Mouse (Mus musculus) kidney, postnatal 0 days (tissue): ENCODE results near the gene Tubb4a. TPM values are rescaled to one million over a fixed set of nuclear protein-coding genes. Genes with fewer than 3 reads are reported as not detected.

ENCODE experiments used
- ATAC-seq: fragments of 200-750 bp; cut with Nextera tagmentation; replicated peaks from 2 replicates; pipeline ENCODE4 v1.8.0; 2017; ENCODE audit warnings: low read depth, moderate number of reproducible peaks, moderate TSS enrichment, moderate library complexity; ENCODE audit not compliant: low FRiP score
- DNase-seq: peaks from one replicate; pipeline ENCODE4 v3.0.0-alpha.2; 2016; ENCODE audit warnings: low spot score
- H3K27ac ChIP-seq: fragments of 300-500 bp; sonication (generic); 2 replicates; pipeline ENCODE4 v1.5.1; 2014; ENCODE audit warnings: mild to moderate bottlenecking
- H3K27me3 ChIP-seq: fragments of 300-500 bp; sonication (generic); 2 replicates; pipeline ENCODE4 v1.6.1; 2014; ENCODE audit warnings: low read length, mixed read lengths; ENCODE audit not compliant: insufficient read depth
- H3K36me3 ChIP-seq: fragments of 300-500 bp; sonication (generic); 2 replicates; pipeline ENCODE4 v1.6.1; 2014; ENCODE audit warnings: low read length, mixed read lengths; ENCODE audit not compliant: insufficient read depth
- H3K4me1 ChIP-seq: fragments of 300-500 bp; sonication (generic); replicated peaks from 2 replicates; pipeline ENCODE4 v1.6.1; 2014; ENCODE audit warnings: antibody characterized with exemption, low read length, mixed read lengths; ENCODE audit not compliant: insufficient read depth
- H3K4me2 ChIP-seq: fragments of 300-500 bp; sonication (generic); 2 replicates; pipeline ENCODE4 v1.6.1; 2014; ENCODE audit warnings: mild to moderate bottlenecking, low read length, moderate library complexity, mixed read lengths
- H3K4me3 ChIP-seq: fragments of 300-500 bp; sonication (generic); replicated peaks from 2 replicates; pipeline ENCODE4 v1.5.1; 2014; ENCODE audit warnings: low read depth, low read length
- H3K9ac ChIP-seq: fragments of 300-500 bp; sonication (generic); 2 replicates; pipeline ENCODE4 v1.6.1; 2014; ENCODE audit warnings: low read depth, low read length
- H3K9me3 ChIP-seq: fragments of 300-500 bp; sonication (generic); replicated peaks from 2 replicates; pipeline ENCODE4 v1.6.1; 2016; ENCODE audit warnings: low read length, inconsistent platforms, mixed read lengths
- CTCF ChIP-seq: IDR thresholded peaks from 2 replicates; pipeline ENCODE4 v1.5.1; 2016; ENCODE audit warnings: antibody characterized with exemption, low read depth, mild to moderate bottlenecking, moderate library complexity
- WGBS: fragments of 180-500 bp; shearing (Covaris S2); extraction: QIAGEN DNeasy Blood & Tissue Kit; methylation state at CpG from one replicate; pipeline ENCODE4 v1.1.7; 2014; 5-methylcytosine and 5-hydroxymethylcytosine counted together
- polyA plus RNA-seq: library from polyadenylated mRNA; unstranded; fragments of >200 nt; fragmentation: Nextera tagmentation; extraction: Ambion mirVana; gene quantifications from 2 replicates; pipeline ENCODE4 v1.2.1, GENCODE M21; 2015

Tubb4a gene
- polyA plus RNA-seq, 1 experiment from 2014 or later = 15.4 TPM

DNA sequence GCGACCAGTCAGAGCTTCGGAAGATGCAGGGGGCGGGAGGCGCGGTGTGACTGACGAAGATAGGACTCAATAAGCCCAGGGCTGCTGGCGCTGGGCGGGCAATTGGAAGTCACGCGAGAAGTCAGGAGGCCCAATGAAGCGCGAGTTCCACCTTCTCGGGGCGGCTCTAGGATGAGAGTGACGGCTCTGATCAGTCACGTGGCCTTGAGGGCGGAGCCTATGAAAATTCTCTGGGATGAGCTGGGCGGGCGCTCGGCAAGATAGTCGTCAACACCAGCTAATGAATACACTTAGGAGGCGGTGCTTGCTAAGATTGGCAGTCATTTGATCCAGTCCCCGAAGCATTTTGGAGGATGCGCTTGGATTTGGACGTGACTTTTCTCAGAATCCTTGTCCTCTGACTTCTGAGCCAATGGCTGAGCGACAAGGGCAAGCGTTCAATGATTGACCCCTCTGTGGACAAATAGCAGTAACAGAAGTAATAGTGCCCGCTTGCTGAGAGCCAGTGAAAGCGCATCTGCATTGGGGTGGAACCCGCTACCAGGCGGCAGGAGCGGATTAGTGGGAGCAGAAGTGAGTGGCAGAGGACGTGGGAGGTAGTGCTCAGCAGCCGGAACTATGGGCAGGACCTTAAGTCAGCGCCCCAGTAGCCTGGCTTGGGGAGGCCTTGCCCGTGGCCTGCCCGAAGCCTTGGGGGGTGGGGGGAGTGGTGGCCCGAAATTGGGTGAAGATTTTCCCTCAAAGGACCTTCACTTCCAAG lies 55.7 kb downstream of the Tubb4a start:
- peaks cover 13% of the 10 kb centered on the region; the same call in 1 of the 2 replicates for H3K4me1 ChIP-seq
- DNase-seq (peak; percentile 100), ATAC-seq (peak; percentile 98)
- H3K9me3 ChIP-seq = no peaks in the 10 kb centered on the region
- WGBS = under 1% methylated on average over 38 of the region's 38 CpGs
- H3K36me3 ChIP-seq = peaks cover 14% of the 10 kb centered on the region; the same call in 1 of the 2 replicates
- H3K4me2 ChIP-seq = peak overlapping the region; percentile 46
- peak overlapping the region; percentile 49; the same call in 1 of the 2 replicates for H3K9ac ChIP-seq
- H3K4me3 ChIP-seq = peak overlapping the region; percentile 22
- peak; percentile 16; the same call in 1 of the 2 replicates for TF ChIP-seq CTCF
- peak overlapping the region; percentile 76 for H3K27ac ChIP-seq
- H3K27me3 ChIP-seq = no peaks in the 10 kb centered on the region

DNA sequence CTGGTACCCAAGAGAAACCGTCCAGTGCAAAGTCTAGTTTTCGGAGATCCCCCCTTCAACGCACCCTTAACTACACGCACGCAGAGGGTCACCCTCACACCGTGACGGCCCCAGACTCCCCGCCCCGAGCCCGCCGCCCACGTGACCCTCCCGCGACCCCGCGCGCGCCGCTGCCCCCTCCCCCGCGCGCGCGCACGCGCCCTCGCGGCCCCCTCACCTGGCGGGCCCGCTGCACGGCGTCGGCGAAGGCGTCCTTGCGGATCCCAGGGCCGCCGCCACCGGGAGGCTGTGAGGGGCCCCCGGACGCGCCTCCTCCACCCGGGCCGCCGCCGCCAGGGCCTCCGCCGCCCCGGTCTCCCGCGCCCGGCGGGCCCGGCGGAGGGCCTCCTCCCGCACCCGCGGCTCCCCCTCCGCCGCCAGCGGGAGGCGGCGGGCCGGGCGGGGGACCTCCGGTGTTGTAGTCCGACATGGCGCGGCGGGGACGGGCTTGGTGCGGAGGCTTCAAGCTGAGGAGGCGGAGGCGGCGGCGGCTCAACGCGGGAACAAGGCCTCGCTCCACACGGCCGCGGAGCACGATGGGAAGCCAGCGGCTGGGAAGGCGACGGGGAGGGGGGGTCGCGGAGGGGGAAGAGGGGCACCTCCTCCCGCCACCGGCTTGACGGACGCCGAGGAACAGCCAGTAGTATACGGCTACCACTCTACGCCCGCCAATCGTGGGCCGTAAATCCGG lies 56.5 kb downstream of the Tubb4a start, which contains the start of gene Khsrp:
TSS of gene Khsrp (minus strand) at position 592 of the 730 bp plus-strand sequence.
- Histone ChIP-seq H3K4me2 (peak within 1 kb of the TSS; percentile 89), H3K36me3 (peaks cover 20% of the 10 kb centered on the region; the same call in 1 of the 2 replicates), H3K27me3 (no peaks in the 10 kb centered on the region), H3K9me3 (no peaks in the 10 kb centered on the region), H3K9ac (peak within 1 kb of the TSS; percentile 99), H3K4me3 (peak within 1 kb of the TSS; percentile 92), H3K4me1 (peaks cover 13% of the 10 kb centered on the region; the same call in 1 of the 2 replicates), H3K27ac (peak within 1 kb of the TSS; percentile 93)
- ATAC-seq = no peak
- WGBS = under 1% methylated on average over 81 of the region's 99 CpGs
- TF ChIP-seq CTCF = no peak
- DNase-seq = no peak

Other genes starting within 250 kb of the Tubb4a start
- gene Acsbg2, start 213.3 kb downstream of the Tubb4a start, polyA plus RNA-seq = not detected in 2 replicates
- 0.11 and 0.13 TPM in 2 replicates for gene 1700061G19Rik, start 212.3 kb downstream of the Tubb4a start, polyA plus RNA-seq
- 27.4 and 29.1 TPM in 2 replicates for gene Mllt1, start 152.4 kb downstream of the Tubb4a start, polyA plus RNA-seq
- not detected in 2 replicates for gene Acer1, start 105.7 kb downstream of the Tubb4a start, polyA plus RNA-seq
- 145 and 149 TPM in 2 replicates for gene Clpp, start 97.5 kb downstream of the Tubb4a start, polyA plus RNA-seq
- gene Alkbh7, start 90.4 kb downstream of the Tubb4a start, polyA plus RNA-seq = 61.2 and 65.7 TPM in 2 replicates
- 0.55 TPM in 1 of 2 replicates, not detected in the other for gene Pspn, start 87.8 kb downstream of the Tubb4a start, polyA plus RNA-seq
- 46.7 and 50.3 TPM in 2 replicates for gene Gtf2f1, start 76.5 kb downstream of the Tubb4a start, polyA plus RNA-seq
- 0.38 TPM in 1 of 2 replicates, not detected in the other for gene Gm17949, start 76.3 kb downstream of the Tubb4a start, polyA plus RNA-seq
- 35.6 and 36.2 TPM in 2 replicates for gene Khsrp, start 56.3 kb downstream of the Tubb4a start, polyA plus RNA-seq
- gene Slc25a41, start 46.1 kb downstream of the Tubb4a start, polyA plus RNA-seq = not detected in 2 replicates
- 82.4 and 90.9 TPM in 2 replicates for gene Crb3, start 28.7 kb downstream of the Tubb4a start, polyA plus RNA-seq
- 10.2 and 10.7 TPM in 2 replicates for gene Slc25a23, start 27.9 kb downstream of the Tubb4a start, polyA plus RNA-seq
- 4.2 and 5.1 TPM in 2 replicates for gene Dennd1c, start 9.3 kb downstream of the Tubb4a start, polyA plus RNA-seq
- 6.1 and 6.8 TPM in 2 replicates for gene Tnfsf9, start 17.5 kb upstream of the Tubb4a start, polyA plus RNA-seq
- 0.28 TPM in 1 of 2 replicates, not detected in the other for gene Cd70, start 62.0 kb upstream of the Tubb4a start, polyA plus RNA-seq
- gene Tnfsf14, start 106.4 kb upstream of the Tubb4a start, polyA plus RNA-seq = 0.08 and 0.09 TPM in 2 replicates
- gene C3, start 140.4 kb upstream of the Tubb4a start, polyA plus RNA-seq = 2.0 and 2.9 TPM in 2 replicates
- 37.6 and 40.4 TPM in 2 replicates for gene Gpr108, start 160.7 kb upstream of the Tubb4a start, polyA plus RNA-seq
- 40.8 and 43.6 TPM in 2 replicates for gene Trip10, start 161.7 kb upstream of the Tubb4a start, polyA plus RNA-seq
- gene Vav1, start 191.3 kb upstream of the Tubb4a start, polyA plus RNA-seq = 0.87 and 1.1 TPM in 2 replicates